Mouse (Mus musculus) left cerebral cortex, adult 8-10 months (tissue): Measurements from ENCODE around the gene Eif2b4. TPM values are rescaled to one million over a fixed set of nuclear protein-coding genes. Genes with fewer than 3 reads are reported as not detected.
"Not testable (repeated sequence)": the region's sequence is repeated elsewhere in the genome, so short reads cannot be mapped to it uniquely, and the experiment has no call there.

Experiments used
- DNase-seq, 2 experiments: peaks; one replicate each; pipeline ENCODE4 v3.0.0; 2022; ENCODE audit warnings: low spot score in 2 of 2
- total RNA-seq, 4 experiments: library from RNA; stranded (reverse); gene quantifications; 2 replicates each; pipeline ENCODE4 v1.2.4; 2022

The Eif2b4 gene
- 10 to 100 TPM; 30.1 to 37.0 (median 36.1) TPM for total RNA-seq

- DNase-seq = peak; percentile 99
These were observed at the start of gene Eif2b4, which contains the start of gene Snx17 for GRCm38 (mm10) chr5:31192939-31193630. Gene Eif2b4 (minus strand): TSS chr5:31193430. Gene Snx17 (plus strand): TSS chr5:31193227.

GRCm38 (mm10) chr5:31242191-31242590 lies 49.0 kb upstream of the Eif2b4 start:
- DNase-seq = no peak

- DNase-seq = no peak
These were observed 48.3 kb upstream of the Eif2b4 start for GRCm38 (mm10) chr5:31241522-31242034.

- peak; percentile 86 to 96 for DNase-seq
These were observed 47.6 kb upstream of the Eif2b4 start, which contains the start of the genes Nrbp1 and Gm9970 for GRCm38 (mm10) chr5:31240637-31241521. Gene Nrbp1 (plus strand): TSS chr5:31240864. Gene Gm9970 (minus strand): TSS chr5:31241232.

- DNase-seq = no peak
These were observed 33.4 kb upstream of the Eif2b4 start for GRCm38 (mm10) chr5:31226641-31227040.

GRCm38 (mm10) chr5:31222696-31223095 lies 29.5 kb upstream of the Eif2b4 start:
- DNase-seq = no peak

GRCm38 (mm10) chr5:31221304-31221945 lies 28.2 kb upstream of the Eif2b4 start:
- DNase-seq = no peak

- DNase-seq = peak; percentile 88 to 93
These were observed 27.4 kb upstream of the Eif2b4 start, which contains the start of gene Ppm1g for GRCm38 (mm10) chr5:31220448-31221303. Gene Ppm1g (minus strand): TSS chr5:31220687.

- DNase-seq = no peak
These were observed 26.7 kb upstream of the Eif2b4 start for GRCm38 (mm10) chr5:31219911-31220447.

- DNase-seq = no peak
These were observed 26.2 kb upstream of the Eif2b4 start for GRCm38 (mm10) chr5:31219474-31219873.

- no peak for DNase-seq
These were observed 25.8 kb upstream of the Eif2b4 start for GRCm38 (mm10) chr5:31219070-31219469.

- DNase-seq = no peak
These were observed 25.1 kb upstream of the Eif2b4 start for GRCm38 (mm10) chr5:31218294-31218693.

GRCm38 (mm10) chr5:31216554-31216953 lies 23.3 kb upstream of the Eif2b4 start:
- not testable (repeated sequence) for DNase-seq

- no peak for DNase-seq
These were observed 11.2 kb upstream of the Eif2b4 start for GRCm38 (mm10) chr5:31204421-31204820.

GRCm38 (mm10) chr5:31203866-31204265 lies 10.6 kb upstream of the Eif2b4 start:
- DNase-seq = no peak

- no peak for DNase-seq
These were observed 9.7 kb upstream of the Eif2b4 start for GRCm38 (mm10) chr5:31202933-31203332.

- DNase-seq = peak; percentile 89 to 99
These were observed 8.7 kb upstream of the Eif2b4 start, which contains the start of gene Zfp513 for GRCm38 (mm10) chr5:31201742-31202590. Gene Zfp513 (minus strand): TSS chr5:31202303.

- DNase-seq = no peak
These were observed 8.0 kb upstream of the Eif2b4 start for GRCm38 (mm10) chr5:31201042-31201741.
